Mouse (Mus musculus) brain, adult 2 months (tissue): Measurements from ENCODE around the gene Cacnb1.

Experiments
- DNase-seq: peaks from one replicate; pipeline ENCODE4 v3.0.0; 2011; ENCODE audit warnings: low read depth, low spot score

Gene Cacnb1

DNA sequence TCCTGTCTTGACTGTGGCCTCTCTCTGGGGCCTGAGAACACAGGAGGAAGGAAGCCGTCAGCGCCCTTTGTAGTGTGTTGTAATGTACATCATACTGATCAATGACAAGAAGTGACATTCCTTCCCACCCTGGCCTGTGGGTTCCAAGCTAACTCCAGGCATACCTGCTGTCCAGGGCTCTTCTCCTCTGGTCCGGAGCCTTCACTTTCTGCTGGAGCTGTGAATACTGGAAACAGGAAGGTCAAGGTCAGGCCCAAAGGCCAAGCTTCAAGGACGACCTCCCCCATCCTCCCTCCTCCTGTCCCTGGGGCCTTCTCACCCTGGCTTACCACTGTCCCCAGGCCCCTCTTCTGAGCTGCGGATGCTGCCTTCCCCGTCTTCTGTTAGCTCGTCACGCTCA lies 18.1 kb upstream of the Cacnb1 start:
- no peak for DNase-seq

DNA sequence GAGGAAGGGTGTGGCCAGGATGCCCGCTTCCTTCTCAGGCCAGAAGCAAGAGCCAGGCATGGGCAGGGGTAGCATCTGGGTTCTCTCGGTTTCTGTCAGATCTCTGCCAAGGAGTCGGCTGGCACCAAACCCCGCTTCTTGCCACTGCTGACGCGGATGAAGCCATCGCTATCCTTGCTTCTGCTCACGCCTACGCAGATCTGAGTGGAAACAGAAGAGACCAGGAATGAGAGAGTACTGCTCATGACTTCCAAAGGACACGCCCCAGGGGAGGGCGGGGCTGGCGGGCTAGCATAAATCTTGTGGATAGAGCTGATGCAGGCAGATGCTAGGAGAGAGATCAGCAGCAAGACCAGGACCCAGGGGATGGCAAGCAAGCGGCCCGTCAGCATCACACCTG lies 15.0 kb upstream of the Cacnb1 start:
- DNase-seq: peak; percentile 92

GRCm38 (mm10) chr11:98035977-98036377 lies 13.1 kb upstream of the Cacnb1 start:
- DNase-seq: peak; percentile 84

DNA sequence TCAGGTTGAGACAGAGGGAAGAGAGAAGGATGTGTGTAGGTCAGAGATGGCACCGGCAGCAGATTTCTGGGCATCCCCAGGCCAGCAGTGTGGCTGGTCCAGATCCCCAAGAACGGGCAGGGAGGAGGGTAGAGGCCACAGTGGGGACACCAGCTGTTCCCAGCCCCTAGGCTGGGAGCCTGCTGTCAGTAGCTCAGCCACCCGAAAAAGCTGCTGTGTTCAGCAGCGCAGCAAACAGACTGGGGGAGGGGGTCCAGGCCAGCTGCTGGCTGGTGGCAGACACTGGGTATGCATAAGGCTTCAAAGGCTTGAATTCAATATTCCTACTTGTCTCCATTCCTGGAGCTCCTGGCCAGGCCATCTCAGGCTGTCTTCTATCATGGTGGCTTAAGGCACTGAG lies 12.0 kb upstream of the Cacnb1 start:
- DNase-seq: peak; percentile 63

GRCm38 (mm10) chr11:98034061-98034460 lies 11.2 kb upstream of the Cacnb1 start:
- peak; percentile 75 for DNase-seq

DNA sequence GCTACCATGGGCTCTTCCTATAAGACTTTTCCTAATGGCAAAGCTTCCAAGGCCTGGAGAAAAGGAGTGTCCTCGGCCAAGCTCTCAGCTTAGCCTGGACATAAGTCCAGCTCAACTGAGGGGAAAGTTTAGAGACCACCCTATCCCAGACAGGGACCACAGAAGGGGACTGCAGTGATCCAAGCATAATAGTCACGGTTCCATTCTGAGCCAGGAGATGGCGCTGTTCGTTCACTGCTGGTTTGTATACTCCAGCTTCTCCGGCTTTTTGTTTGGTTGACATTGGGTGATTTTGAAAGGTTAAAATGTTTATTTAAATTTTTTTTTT lies 8.6 kb upstream of the Cacnb1 start:
- peak; percentile 88 for DNase-seq

- peak; percentile 44 for DNase-seq
These were observed 8.0 kb upstream of the Cacnb1 start for GRCm38 (mm10) chr11:98030701-98031442.

DNA sequence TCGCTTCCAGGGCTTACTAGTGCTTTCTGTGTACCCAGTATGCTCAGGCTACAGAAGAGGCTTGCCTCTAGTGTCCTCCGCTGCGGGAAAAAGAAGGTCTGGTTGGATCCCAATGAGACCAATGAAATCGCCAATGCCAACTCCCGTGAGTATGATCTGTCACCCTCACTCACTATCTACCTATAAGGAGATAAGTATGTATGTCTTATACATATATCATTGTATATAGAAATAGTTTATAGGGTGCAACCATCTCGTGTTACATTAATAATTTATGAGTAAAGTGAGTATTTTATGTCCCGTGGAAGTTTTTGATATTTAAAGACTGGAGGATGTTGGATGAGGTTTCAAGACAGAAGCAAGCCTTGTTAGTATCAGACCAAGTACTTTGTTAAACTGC lies 5.0 kb upstream of the Cacnb1 start:
- no peak for DNase-seq

DNA sequence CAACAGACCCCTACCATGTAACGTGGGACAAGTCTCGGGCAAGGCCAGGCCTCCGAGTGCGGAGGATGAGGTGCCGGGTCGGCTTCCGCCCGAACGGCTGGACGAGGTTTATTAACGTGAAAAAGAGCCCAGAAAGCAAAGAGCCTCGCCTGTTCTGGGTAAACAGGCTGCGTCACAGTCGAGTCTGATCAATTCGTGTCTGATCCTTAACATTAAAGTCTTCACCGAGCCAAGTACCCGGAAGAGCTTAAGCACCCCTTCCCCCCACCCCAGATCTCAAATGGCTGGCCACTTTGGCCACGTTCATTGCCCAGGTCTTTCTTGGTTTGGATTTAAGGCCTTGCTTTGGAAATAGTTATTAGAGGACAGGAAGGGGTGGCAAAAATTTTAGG lies 4.5 kb upstream of the Cacnb1 start:
- no peak for DNase-seq

DNA sequence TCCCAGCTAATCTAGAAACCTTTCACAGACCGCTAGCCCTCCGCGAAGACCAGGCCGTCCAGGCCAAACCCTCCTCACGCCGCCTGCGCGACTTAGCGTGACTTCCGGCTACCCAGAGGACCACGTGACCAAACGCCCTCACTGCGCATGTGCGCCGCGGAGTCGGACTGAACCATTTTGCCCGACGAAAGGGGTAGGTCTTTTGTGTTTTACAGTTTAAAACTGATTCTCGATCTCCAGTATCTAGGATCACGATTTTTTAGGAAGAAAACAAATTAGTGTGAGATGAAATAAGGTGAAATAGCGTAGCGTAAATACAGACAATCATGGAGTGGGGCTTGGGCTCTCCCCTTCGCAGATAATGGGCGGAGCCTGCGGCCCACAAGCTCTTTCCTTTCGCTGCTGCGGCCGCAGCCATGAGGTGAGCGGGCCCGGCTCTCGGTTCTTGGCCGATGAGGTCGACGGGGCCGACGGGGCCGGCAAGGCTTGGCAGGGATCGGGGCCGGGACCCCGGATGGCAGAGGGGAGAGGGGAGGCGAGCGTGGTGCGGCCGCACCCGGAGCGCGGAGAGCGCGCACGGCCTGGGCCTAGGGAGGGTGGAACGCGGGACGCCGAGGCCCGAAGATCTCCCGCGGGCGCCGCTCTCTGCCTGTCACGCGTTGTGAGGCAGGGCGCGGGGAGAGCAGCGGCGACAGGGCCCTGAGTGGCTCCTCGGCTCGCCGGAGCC lies 3.9 kb upstream of the Cacnb1 start, which contains the start of gene Rpl19:
Gene Rpl19 (plus strand): TSS at position 141 of the 727 bp plus-strand sequence.
- peak; percentile 97 for DNase-seq

GRCm38 (mm10) chr11:98026248-98026569 lies 3.4 kb upstream of the Cacnb1 start:
- no peak for DNase-seq

DNA sequence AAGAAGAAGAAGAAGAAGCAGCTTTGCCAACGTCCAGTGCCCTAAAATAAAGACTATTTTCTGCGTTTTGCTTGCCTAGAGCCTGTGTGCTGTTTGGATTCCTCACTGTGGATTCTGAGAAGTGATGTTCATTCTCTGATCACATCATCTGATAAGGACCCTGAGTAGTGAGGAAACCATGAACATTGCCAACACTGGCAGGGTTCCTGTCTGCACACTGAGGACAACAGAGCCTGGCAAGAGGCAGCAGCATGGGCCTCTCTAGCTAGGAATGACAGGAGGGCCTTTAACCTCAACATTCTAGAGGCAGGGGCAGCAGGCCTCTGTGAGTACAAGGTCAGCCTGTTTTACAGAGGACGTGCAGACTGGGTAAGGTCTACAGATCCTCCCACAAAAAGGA lies 1.7 kb upstream of the Cacnb1 start:
- no peak for DNase-seq

- no peak for DNase-seq
These were observed 630 bp downstream of the Cacnb1 start for GRCm38 (mm10) chr11:98022253-98022554.

DNA sequence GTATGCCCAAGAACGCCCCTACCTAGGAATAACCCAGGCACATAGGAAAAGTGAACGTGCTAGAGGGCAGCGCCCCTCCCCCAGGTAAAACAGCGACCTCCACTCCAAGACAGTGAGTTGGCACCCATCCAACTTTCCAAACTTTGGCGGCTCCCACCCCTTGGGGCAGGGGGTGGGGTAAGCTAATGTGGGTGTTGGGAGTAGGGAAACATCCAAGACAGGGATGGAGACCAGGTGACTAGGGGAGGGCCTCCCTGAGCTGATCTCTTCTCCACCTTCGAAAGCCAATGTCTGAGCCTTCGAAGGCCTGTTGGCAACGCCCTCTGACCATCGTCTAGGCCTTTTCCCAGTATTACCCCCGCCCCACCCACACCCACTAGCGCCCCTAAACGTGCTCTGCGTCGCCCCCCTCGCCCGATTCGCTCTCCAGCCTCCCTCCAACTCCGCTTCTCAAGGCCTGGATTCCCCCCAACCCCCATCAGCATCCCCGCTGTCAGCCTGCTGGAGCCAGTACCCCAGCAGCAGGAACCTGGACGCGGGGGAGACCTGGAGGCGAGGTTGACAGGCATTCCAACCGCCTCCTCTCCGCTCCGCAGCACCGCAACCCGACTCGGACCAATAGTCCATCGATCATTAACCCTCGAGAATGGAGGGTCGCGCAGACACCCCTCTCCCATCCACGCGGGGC lies 1.1 kb downstream of the Cacnb1 start:
- peak; percentile 87 for DNase-seq

DNA sequence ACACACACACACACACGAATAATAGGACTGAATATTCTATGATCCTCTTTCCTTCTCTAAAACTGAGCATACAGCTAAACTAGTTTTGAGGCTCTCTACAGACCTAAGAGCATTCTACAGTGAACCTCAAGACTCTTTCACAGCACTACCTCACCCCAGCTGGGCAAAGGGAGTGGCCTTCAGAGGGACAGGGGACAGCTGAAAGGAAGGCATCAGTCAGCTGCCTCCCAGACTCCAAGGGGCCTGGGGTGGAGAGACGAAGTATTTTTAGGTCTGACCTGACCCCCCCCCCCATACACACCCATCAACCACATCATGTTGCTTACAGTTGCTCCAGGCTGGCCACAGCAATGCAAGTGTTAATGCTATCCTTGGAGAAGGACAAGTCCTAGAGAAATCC lies 1.7 kb downstream of the Cacnb1 start:
- DNase-seq: no peak

- peak; percentile 67 for DNase-seq
These were observed 2.1 kb downstream of the Cacnb1 start for GRCm38 (mm10) chr11:98020710-98021109.

GRCm38 (mm10) chr11:98019883-98020610 lies 2.8 kb downstream of the Cacnb1 start:
- DNase-seq: no peak

GRCm38 (mm10) chr11:98018858-98019641 lies 3.8 kb downstream of the Cacnb1 start:
- peak; percentile 94 for DNase-seq

DNA sequence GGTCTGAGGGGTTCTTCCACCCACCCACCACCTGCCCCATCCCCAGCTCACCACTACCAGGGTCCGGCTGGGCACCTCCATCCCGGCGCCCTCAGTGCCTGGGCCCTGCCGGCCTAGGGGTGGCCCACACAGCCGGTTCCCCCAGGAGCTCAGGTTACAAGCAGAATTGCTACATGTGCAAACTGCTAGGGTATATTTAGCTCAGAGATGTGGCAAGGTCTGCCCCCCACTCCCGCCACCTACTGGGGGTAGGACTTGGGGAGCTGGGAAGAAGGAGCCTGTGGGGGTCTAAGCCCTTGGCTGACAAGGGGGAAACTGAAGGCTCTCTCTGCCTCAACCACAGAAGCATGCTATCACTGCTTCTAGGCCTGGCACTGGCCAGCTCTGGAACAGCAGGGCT lies 4.6 kb downstream of the Cacnb1 start:
- DNase-seq: no peak

DNA sequence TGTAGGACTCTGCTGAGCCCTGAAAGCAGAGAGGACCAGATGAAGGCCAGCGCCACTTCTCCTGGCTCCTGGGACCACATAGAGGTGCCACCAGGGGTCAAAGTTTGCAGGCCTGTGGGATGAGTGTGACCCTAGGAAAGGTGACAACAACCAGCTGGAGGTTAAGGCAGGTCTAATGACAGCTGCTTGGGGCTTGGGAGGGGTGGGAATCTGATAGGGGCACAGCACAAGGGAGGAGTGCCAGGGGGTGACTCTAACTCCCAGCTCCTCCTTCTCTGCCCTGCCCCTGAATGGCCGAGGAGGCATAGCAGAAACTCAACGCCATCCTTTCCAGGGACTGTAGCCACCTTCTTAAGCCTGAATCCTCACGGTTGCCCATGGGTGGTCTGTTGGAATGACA lies 6.0 kb downstream of the Cacnb1 start:
- DNase-seq: no peak

GRCm38 (mm10) chr11:98016177-98016576 lies 6.7 kb downstream of the Cacnb1 start:
- DNase-seq: no peak

DNA sequence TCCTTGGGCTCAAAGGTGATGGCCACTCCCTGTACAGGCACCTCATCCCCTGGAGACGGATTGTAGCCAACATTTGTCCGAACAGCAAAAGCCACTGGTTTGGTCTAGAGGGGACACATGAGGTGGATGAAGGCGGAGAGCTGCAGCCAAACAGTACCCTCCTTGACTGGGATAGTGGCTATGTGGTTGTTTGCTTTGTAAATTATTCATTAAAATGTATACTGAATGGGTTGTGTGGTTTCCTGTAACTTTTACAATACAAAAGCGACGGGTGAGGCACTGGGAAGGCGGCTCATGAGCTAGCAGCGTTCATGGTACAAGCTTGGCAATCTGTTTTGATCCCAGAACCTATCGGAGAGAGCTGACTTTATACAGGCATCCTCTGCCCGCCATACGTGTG lies 10.0 kb downstream of the Cacnb1 start:
- DNase-seq: no peak
